Mouse (Mus musculus) bone marrow, adult 2 months (tissue): Measurements from ENCODE around the gene Fbxw17.
"Not testable (repeated sequence)": the region's sequence is repeated elsewhere in the genome, so short reads cannot be mapped to it uniquely, and the experiment has no call there.

Experiments used
- CTCF ChIP-seq: fragments of 200-500 bp; IDR thresholded peaks from 2 replicates; pipeline ENCODE4 v1.5.1; 2011; ENCODE audit warnings: low read length, control low read depth; ENCODE audit not compliant: control insufficient read depth, insufficient read depth
- POLR2A ChIP-seq: fragments of 200-500 bp; IDR thresholded peaks from 2 replicates; pipeline ENCODE4 v1.6.1; 2011; ENCODE audit warnings: low read depth, mild to moderate bottlenecking, control low read depth, low read length, borderline replicate concordance; ENCODE audit not compliant: control insufficient read depth

DNA sequence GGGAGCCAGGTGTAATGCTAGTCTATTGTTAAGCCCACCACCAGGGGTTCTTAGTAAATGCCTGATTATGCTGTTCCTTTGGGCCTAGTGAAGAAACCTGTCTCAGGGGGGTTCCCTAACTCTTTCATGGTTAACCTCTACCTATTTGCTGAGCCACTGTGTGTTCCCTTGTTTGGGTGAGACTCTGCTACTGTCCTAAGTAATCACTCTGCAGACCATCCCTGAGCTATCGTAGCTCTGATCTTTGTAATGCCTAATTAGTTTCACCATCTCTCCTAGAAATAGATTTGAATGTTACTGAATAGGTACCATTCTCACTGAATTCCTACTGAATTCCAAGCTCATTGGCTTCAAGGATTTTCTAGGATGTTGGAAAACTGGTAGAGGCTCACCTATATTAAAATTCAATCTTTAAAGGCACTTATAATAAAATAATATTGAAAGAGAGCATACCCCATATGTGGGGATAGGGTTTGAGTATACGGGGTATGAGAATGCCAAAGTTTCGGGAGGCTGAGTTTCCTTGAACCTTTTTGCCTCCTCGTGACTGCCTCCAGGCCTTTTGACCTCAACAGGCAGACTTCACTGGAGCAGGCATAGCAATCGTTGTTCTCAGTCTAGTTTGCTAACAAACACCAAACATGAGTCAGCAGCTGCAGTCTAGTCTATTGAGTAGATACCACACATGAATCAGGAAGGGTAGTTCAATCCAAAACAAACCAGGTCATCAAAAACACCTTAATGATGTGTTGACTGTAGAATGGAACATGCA lies 44.5 kb upstream of the Fbxw17 start:
- TF ChIP-seq POLR2A, CTCF: not testable (repeated sequence)
